Mouse (Mus musculus): Measurements from ENCODE around the gene Agk.

Agk gene

DNA sequence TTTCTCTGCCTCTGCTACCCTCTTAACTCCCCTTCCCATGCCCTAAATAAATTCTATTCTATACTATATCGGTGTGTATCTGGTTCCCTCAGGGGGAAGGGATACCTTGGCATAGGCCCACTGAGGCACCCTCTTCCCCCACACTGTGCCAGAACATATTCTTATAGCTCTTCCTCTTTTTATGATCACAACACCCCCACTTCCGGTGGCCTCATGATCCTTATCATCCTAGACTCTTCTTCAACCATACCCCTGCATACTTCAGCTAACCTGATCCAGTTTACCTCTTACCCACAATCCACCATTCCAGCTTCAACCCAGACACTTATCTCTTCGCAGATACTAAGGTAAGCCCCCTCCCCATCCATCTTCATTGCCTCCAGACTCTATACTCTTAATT, 86.1 kb downstream of the Agk start:
- DNase-seq (ENCODE audit: low spot score) = no peak

DNA sequence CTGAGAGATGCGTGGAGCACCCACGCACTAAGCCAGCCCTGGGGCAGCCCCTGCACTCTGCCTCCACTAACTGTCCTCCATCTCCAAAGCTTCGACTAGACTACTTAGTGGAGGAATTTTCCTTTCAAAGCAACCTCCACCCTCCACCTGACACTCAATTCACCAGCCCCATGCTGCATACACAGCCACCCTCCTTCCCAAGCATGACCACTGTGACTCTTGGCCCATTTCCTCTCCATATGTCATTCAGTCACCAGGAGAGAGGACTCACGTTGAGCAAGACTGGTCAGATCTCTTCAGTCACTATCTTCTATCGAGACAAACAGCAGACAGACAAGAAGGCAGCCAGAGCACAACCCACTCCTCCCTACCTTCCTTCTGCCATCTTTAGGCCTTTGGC, 88.1 kb downstream of the Agk start:
- no peak for DNase-seq (ENCODE audit: low spot score)

DNA sequence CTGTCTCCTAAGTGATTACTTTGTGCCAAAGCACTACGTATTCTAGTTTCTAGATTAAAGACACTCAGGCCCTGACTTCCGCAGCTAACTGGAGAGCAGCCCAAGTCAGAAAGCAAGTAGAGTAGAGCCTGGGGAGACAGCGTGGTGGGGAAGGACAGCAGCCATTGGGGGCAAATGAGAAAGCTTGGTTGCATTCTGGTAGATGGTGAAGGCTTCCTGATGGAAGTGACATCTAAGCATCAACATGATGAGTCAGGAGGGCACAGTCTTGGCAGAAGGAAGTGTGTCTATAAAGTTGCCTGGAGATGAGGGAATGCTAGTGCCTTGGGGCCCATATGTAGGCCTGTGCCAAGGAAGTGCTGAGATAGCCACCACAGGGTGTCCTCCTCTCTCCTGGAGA, 88.6 kb downstream of the Agk start:
- no peak for DNase-seq (ENCODE audit: low spot score)

DNA sequence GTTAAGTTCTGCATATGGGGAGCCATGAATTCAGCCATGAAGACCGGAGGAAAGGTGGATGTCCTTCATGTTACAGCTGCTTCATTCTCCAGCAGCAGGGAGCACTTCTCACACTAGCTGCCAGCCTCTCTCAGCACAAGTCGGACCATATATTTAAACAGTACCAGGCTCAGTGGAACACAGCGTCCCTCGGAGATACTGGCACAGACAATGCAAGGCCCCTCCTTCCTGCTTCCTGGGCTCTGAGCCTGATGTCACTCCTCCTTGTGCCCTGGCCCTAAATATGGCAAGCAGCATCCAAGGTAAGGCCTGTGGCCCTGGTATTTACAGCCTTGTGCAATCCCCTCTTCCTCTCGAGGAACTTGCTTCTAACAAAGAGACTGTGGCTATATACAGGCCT, 90.8 kb downstream of the Agk start:
- DNase-seq (ENCODE audit: low spot score) = no peak

DNA sequence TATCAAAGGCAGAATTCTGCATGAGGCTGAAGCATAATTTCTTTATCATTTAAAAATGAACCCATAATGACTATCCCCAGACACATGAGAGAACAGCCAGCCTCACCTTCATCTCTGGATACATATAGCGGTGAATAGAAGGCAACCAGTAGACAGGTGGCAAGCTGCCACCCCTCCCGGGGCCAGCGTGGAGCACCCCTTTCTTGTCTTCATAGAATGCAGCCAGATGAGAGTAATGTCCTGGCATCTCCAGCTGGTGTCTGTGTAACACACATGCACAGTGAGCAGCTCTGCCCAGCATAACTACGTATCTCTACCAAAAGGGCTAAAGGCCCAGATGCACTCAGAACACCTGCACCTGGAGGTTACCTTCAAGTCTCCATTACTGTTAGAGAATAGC, 93.4 kb downstream of the Agk start:
- DNase-seq (ENCODE audit: low spot score) = no peak

DNA sequence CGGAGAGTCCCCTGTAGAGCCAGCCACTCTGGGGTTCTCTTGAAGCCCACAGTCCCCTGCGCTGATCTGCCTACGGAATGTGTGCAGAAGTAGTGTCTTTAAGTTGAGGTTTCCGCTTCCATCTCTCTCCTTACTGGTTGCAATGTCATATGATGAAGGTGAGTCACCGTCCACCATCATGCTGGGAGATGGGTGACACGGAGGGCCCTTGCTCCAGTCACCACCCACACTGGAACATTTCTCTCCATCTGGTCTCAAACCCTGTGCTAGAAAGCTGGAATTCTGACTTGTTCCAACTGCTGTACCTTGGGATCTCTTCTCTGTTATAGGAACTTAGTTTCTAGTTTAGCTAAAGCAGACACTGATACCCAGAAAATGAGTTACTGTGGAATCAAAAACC, 96.1 kb downstream of the Agk start:
- no peak for DNase-seq (ENCODE audit: low spot score)

DNA sequence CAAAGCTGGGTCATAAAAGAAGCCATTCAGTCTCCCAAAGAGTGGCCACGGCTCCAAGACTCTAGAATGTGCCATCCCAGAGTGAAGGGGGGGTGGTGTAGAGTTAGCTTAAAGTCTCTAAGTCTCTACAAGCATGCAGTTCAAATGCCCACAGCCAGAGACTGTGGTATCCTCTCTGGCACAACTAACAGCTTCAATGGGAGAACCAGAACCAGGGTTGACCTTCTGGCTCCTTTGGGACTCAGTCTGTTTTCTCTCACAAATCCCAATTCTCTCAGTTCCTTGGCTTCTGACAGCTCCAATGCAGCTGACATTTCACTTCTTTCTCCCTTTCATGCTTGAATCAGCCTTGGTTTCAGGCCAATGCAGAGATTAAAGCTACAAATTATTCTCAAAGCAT, 98.0 kb downstream of the Agk start:
- no peak for DNase-seq (ENCODE audit: low spot score)

DNA sequence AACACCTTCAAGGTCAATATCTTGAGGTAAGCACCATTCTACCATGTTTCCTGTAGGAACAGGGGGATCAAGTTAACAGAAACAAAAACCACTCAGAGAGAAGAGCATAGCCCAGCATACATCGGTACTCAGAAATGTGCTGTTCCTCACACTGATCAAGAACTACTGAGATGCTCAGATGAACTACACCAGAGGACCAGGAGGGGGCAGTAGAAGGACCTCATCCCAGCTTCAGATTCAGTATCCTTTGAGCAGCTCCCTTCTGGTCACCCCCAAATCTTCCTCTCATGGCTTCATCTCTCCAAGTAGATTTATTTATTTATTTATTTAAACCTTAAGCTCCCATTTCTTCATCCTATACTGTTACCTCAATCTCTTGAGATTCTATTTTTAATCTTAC, 98.8 kb downstream of the Agk start:
- DNase-seq (ENCODE audit: low spot score) = no peak

DNA sequence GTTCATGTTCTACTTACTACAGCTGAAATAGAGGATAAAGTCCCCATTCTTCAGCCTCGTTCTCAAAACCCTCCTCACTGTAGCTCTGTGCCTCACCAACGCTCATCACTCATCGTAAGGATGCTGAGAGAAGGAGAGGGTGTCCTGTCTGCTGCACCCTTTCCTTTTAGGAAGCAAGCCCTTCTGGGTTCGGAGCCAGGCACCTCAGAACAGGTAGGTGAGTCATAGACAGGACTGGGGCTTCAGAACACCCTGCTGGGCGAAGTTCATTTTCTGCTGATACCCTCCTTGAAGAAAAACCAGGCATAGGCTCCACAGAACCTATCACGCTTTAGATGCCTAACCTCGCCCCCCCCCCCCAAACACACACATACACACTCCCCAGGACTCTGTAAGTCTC, 102.5 kb downstream of the Agk start:
- DNase-seq (ENCODE audit: low spot score) = no peak

DNA sequence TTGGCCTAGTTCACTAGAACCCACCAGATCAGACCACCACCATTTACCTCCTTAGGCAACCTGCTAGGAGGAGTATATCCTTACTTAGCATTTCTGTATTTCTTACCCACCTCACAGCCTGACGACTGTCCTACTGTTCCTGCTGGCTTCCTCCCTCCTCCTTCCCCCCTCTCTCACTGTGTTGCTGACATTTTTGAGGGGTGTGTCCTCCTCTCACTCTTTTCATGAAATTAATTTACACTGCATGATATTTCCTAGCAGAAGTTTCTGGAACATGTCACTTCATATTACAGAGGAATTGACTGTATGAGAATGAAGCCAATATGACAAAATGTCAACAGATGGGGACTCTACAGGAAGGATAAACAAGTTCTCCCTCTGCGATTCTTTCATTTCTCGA, 103.7 kb downstream of the Agk start:
- no peak for DNase-seq (ENCODE audit: low spot score)

DNA sequence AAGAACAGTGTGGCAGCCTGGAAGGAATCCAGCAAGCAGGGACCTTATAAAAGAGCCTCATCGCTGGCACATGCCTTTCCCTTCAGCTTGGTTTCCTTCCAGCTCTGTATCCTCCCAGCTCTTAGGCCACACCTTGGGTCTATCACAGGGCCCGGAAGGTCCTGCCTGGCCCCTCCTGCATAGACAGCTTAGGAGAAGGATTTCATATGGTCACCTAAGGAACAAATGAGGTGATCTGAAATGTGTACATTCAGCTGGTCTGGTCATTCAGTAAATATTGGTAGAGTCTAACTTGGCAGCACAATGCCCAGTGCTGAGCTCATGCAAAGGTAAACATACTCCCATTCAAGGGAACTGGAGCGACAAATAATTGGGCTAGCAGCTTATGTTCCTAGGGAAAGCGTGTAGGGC, 104.6 kb downstream of the Agk start:
- DNase-seq (ENCODE audit: low spot score) = no peak

DNA sequence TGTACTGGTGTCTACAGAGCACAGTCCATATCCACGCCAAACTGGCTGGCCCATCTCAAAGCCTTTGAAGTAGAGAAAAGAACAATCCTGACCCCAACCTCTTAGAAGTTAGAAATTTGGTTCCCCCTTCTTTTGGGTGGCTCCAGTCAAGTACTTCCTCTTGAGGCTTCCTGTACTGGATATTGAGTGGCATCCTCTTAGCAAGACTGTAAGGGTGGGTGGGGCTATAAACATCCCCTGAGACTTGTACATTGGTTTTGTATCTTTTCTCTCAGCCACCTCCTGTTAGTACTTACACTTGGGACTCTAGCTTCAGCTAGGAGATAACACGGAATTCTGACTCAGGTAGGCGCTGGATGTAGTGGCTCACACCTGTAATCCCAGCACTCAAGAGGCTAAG, 105.3 kb downstream of the Agk start:
- no peak for DNase-seq (ENCODE audit: low spot score)

DNA sequence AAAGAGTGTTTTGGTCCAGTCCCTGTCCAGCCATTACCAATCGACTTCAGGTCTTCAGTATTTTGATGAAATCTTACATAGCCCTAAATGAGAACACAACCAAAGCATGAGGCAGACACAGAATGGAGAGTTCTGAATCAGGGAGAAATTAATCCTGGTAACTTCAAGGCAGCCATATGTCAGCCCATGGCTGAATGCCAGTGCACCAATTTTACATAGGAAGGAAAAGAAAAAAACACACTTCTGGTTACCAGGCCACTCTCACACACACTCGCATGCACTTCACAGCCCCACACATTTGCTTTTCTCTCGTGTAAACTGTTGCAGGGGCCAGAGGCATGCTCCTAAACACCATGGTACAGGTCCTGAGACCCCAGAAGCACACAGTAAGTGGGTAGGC, 105.9 kb downstream of the Agk start:
- DNase-seq (ENCODE audit: low spot score) = no peak

DNA sequence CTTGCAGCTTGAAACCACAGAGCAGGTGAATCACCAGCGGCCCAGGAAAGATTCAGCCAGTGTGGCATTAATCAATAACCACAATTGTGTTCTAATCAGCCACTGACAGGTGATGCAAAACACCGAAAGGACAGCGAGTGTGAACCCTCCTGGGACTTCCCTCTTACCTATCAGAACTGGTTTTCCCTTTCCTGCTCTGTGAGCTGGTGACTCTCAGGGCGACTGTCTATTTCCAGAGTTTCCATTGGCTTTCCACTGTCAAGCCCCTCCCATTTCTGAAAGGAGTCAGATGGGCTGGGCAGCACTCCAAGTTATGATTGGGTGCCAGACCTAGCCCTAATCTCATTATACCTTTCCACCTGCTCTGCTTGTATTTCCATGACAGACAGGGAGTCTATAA, 106.4 kb downstream of the Agk start:
- DNase-seq (ENCODE audit: low spot score) = no peak

DNA sequence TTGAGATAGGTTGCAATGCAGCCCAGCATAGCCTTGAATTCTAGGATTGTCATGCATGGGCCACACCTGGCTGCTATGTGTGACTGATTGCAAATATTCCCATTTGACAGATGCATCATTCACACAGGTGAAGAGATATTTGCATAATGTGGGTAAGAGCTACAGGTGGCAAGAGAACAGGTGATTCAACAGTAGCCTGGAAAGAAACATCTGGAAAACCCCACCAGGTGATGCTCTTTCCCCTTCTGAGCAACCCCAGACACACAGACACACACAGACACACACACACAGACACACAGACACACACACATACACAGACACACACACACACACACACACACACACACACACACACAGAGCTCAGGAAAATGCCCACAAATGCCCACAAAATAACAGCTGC, 106.8 kb downstream of the Agk start:
- DNase-seq (ENCODE audit: low spot score) = no peak

DNA sequence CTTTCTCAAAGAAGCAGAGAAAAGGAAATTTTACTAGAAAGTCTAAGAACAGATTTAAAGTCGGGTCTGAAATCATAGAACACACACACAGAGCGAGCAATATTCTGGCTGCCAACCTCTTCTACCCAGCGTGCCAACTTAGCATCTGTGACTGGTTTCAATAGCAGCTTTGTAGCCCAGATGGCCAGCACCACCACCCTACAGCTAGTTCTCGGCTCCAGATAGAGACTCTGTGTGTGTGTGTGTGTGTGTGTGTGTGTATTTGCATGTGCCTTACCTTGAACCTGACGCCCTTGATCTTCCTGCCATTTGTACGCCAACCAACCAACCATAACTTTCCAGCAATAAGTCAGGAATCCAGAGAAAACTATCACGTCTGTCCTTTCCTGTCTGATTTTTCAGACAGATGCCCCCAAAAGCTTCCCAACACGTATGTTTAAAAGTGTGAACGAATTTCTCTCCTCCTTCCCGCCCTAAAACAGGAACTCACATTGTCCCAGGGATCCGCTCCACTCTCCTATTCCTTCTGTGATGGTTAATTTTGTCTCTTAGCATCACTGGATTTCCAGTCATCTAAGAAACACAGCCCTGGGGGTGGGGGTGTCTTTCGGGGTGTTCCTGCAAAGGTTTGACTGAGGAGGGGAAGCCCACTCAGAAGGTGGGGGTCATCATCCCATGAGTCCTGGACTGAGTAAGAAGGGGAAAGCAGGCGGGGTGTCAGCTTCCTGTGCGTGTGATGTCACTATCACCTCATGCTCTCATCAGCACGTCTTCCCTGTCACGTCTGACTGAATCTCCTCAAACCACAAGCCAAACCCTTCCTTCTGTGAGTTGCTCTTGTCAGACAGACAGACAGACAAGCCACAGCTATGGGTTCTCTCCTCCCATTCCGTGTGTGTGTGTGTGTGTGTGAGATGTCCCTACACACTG, 107.6 kb downstream of the Agk start:
- no peak for DNase-seq (ENCODE audit: low spot score)

DNA sequence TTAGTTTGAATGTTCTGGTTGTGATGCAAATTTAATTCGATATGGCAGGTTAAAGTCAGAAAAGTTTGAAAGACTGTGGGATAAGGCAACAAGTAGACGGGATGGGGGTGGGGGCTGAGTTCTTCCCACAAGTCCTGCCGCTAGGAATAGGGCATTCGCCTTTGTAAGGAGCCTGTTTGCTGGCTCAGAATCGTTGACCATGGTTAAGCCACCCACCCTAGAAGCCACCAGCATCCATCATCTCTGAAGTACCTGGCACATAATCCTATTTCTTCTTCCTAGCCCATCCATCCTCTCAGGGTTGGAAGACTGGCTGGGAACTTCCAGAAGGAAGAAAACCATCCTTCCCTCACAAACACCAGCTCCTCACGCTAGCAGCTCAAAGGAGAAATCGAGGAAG, 109.7 kb downstream of the Agk start:
- no peak for DNase-seq (ENCODE audit: low spot score)

DNA sequence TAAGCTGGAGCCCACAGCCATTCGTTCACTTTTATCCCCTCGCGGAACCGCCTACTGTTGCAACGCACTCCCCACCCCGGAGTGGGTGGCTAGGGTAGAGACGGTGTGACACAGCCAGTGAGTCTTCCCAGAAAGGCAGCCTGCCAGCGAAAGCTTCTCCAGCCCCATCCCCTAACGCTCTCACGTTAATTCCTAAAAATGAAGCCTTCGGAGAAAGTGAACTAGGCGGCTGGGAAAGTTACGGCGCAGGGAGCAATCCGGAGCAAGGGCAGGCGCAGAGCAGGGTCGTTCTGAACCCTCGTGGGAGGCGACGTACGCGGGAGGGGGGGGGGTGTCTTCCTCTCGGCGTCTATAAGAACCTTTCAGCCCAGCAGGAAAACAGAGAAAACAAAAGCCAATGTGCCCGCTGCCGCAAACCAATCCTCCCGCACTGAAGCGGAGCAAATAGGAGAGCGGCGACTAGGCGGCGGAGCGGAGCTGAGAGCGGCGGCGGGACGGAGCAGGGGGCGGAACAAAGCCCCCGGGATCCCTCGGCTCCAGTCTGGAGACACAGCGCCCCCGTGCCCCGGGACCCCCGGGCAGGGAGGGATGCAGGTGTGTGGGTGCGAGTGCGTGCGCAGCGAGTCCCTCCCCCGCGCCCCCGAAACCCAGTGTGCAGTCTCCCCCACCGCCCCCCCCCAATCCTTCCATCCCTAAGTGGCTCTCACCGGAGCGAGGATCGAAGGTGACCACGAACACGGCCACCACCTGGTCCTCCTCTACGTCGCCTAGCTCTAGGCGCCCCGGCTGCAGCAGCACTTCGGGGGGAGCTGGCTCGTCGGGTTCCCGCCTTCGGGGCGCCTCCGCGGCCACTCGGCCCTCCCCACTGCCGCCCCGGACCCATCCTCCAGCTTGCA, 110.4 kb downstream of the Agk start:
- no peak for DNase-seq (ENCODE audit: low spot score)

DNA sequence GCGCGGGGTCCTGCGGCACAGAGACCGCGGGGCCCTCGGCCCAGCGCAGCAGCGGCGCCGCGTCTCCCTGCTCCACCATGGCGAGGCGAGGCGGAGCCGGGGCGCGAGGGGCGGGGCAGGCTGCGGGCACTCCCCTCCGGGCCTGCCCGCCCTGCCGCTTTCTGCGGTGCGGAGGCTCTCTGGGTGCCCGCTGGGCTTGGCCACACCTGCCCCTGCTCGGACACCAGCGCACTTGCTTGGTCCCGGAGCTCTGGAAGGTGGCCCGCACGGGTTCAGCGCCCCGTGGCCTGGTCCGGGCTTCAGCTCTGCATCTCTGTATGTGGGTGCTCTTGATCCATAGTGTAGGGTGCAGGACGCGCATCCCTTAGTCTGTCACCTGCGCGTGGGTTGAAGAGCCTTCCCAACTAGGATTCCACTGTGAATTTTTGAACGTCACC, 111.1 kb downstream of the Agk start, which contains the start of gene E330009J07Rik:
Gene E330009J07Rik (minus strand): TSS at position 89 of the 437 bp plus-strand sequence.
- peak; percentile 36 for DNase-seq (ENCODE audit: low spot score)

DNA sequence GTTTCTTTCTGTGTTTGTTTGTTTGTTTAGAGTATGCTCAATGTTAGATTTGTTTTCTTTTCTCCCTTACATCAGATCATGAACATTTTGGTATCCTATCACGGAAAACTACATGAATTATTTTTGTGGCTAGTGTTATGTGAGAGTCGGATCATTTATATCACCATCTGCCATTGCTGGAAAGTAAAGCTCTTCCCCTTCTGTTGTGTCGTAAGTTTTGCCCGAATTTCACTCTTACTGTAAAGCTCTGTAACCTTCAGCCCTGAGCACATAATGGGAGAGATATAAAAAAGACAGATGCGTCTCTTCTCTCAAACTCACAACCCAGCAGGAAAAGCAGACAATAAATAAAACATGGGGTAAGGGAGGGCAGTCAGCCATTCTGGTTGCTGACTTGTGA, 114.0 kb downstream of the Agk start, which contains the start of gene Wee2:
Gene Wee2 (plus strand): TSS at position 153 of the 400 bp plus-strand sequence.
- DNase-seq (ENCODE audit: low spot score) = no peak

DNA sequence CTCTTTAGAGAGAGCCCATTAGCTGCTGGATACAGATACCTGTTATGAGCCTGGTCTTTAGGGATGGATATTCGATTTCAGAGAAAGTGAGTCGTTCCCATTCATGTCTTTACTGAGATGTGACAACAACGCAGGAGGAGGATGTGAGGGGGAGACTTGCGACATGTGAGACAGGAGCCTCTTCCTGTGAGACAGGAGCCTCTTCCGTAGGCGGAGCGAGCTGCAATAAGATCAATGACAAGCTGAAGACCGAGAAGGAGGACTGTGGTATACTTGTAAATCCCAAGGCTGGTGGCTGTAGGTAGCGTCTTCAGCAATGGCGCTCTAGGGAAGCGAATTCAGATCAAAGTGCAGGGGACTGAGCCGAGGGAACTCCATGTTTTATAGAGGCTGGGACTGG, 114.8 kb downstream of the Agk start:
- DNase-seq (ENCODE audit: low spot score) = no peak

DNA sequence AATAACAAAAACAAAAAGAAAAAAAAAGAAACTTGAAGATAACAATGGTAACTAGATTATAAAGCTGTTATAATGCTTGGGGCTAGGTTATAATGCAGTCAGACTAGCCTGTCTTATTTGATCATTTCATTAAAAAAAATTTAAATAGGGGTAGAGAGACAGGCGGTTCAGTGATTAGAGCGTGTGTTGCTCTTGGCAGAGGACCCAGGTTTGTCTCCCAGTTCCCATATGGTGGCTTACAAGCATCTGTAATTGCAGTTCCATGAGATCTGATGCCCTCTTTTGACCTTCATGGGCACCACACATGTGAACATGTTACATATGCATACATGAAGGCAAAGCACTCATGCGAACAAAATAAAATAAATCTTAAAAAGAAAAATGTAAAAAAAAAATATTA, 116.3 kb downstream of the Agk start:
- DNase-seq (ENCODE audit: low spot score) = no peak

DNA sequence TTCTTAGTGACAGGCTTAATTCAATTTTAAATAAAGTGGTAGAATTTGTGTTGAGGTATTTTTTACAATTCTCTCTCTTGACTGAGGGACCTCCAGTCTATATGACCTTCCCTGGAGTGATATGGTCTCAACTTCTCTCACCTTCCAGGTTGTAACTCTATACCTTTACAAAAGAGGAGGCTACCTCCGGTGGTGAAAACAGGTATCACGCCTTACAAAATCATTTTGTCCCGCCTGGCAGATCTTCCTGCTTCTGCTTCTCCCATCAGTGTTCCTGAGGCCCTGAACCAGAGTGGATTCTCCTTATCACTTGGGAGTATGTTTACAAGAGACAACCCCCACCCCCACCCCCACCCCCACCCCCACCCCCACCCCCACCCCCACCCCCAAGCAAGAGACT, 116.8 kb downstream of the Agk start:
- no peak for DNase-seq (ENCODE audit: low spot score)

All from urinary bladder, postnatal 10 days (tissue).